Mouse (Mus musculus) hindbrain, embryonic 14.5 days (tissue): Measurements from ENCODE around the gene Mrpl11. TPM values are rescaled to one million over a fixed set of nuclear protein-coding genes. Genes with fewer than 3 reads are reported as not detected.
A peak's percentile ranks its signal among the peaks of the same experiment; 100 is the strongest.
"Not testable (repeated sequence)": the region's sequence is repeated elsewhere in the genome, so short reads cannot be mapped to it uniquely, and the experiment has no call there.

Experiments
- ATAC-seq: fragments of 200-750 bp; cut with Nextera tagmentation; 2 replicates; pipeline ENCODE4 v1.8.0; 2017; ENCODE audit warnings: moderate number of reproducible peaks, mild to moderate bottlenecking, moderate TSS enrichment, moderate library complexity; ENCODE audit not compliant: low FRiP score
- DNase-seq: peaks from one replicate; pipeline ENCODE4 v3.0.0-alpha.2; 2015; ENCODE audit warnings: low spot score
- H3K27ac ChIP-seq: fragments of 300-500 bp; sonication (generic); 2 replicates; pipeline ENCODE4 v1.5.1; 2014; ENCODE audit warnings: mild to moderate bottlenecking, moderate library complexity
- H3K27me3 ChIP-seq: fragments of 300-500 bp; sonication (generic); 2 replicates; pipeline ENCODE4 v1.6.1; 2014; ENCODE audit warnings: mild to moderate bottlenecking, low read length, mixed read lengths; ENCODE audit not compliant: control insufficient read depth, insufficient read depth
- H3K36me3 ChIP-seq: fragments of 300-500 bp; sonication (generic); replicated peaks from 2 replicates; pipeline ENCODE4 v1.6.1; 2014; ENCODE audit not compliant: control insufficient read depth, insufficient read depth
- H3K4me1 ChIP-seq: fragments of 300-500 bp; sonication (generic); replicated peaks from 2 replicates; pipeline ENCODE4 v1.6.1; 2014; ENCODE audit warnings: antibody characterized with exemption, low read length, mixed read lengths; ENCODE audit not compliant: control insufficient read depth, insufficient read depth
- H3K4me2 ChIP-seq: fragments of 300-500 bp; sonication (generic); replicated peaks from 2 replicates; pipeline ENCODE4 v1.6.1; 2014; ENCODE audit warnings: mild to moderate bottlenecking, moderate library complexity
- H3K4me3 ChIP-seq: fragments of 300-500 bp; sonication (generic); replicated peaks from 2 replicates; pipeline ENCODE4 v1.5.1; 2014; ENCODE audit warnings: mild to moderate bottlenecking, low read length
- H3K9ac ChIP-seq: fragments of 300-500 bp; sonication (generic); 2 replicates; pipeline ENCODE4 v1.6.1; 2014
- H3K9me3 ChIP-seq: fragments of 300-500 bp; sonication (generic); 2 replicates; pipeline ENCODE4 v1.6.1; 2016; ENCODE audit warnings: low read length; ENCODE audit not compliant: control insufficient read depth
- WGBS: fragments of 180-500 bp; shearing (Covaris S2); extraction: QIAGEN DNeasy Blood & Tissue Kit; methylation state at CpG from one replicate; pipeline ENCODE4 v1.1.7; 2014; 5-methylcytosine and 5-hydroxymethylcytosine counted together
- polyA plus RNA-seq: library from polyadenylated mRNA; unstranded; fragments of >200 nt; fragmentation: Nextera tagmentation; extraction: Ambion mirVana; gene quantifications from 2 replicates; pipeline ENCODE4 v1.2.1, GENCODE M21; 2014

Gene Mrpl11
- polyA plus RNA-seq, 1 experiment from 2014 or later, result 119 TPM

DNA sequence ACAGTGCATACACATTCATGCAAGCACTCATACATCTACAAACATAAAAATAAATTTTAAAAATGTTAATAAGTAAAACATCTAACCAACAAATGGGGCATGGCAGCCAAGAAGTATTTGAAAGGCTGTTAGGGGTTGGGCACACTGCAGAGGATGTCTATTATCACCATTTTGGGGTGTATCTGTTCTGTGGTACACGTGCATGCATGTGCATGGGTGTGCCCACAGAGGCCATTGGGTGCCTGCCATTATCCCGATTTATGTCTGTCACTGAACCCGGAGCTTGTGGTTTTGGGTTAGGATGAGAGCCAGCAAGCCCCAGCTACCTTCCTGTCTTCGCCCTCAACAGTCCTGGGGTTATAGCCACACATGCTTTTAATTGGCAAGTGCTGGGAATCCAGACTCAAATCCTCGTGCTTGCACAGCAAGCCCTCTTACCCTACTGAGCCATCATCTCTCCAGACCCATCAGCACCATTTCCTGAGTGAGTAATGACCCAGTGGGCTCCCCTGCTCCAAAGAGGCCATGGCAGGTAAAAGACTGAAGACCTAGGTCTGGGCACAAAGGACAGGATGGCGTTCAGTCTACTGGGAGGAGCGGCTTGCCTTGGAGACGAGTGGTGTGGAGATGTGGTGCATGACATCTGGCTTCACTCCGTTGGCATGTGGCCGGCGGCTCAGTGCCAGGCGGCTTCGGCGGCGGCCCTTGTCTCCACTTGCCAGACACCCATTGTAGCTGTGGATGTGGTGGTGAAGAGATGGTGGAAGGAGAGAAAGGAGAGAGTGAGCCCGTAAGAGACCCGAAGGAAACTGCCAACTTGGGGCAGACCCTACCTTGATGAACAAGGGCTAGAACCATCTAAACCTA lies 24.3 kb upstream of the Mrpl11 start:
- Histone ChIP-seq H3K9ac (no peak overlapping the region), H3K27me3 (no peaks in the 10 kb centered on the region), H3K9me3 (no peaks in the 10 kb centered on the region), H3K4me3 (no peak overlapping the region), H3K36me3 (peaks cover 43% of the 10 kb centered on the region), H3K27ac (no peak overlapping the region), H3K4me2 (no peak overlapping the region), H3K4me1 (peaks cover 8% of the 10 kb centered on the region)
- 85% methylated on average over 17 of the region's 17 CpGs for WGBS
- no peak for DNase-seq
- ATAC-seq, result no peak

DNA sequence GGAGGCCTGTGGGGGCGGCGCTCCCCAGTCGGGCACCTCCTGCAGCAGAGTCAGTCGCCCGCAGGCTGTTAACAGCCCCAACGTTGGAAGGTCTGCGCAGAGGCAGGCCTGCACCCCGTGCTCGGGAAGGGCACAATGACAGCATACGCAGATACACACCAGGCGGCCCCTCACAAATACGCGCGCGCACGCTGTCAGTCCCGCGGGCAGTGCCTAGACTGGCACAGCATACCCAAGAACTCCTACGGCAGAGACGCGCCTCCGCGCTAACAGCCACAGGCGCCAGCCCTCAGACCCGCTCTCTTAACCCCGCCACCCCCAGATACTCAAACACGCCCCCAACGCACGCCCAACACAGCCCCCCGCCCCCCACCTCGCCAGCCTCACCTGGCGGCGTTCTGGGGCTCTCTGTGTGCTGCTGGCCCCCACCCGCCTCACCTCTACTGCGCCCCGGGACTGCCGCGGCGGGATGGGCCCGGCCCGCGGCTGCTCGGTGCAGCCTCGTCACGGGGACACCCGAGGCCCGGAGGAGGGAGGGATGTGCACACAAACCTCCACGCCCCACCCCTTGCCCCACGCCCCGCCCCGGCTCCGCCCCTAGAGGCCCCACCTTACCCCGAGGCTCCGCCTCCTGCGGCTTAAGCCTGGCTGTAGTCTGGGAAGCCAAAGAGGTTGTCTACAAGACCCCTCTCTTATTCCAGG lies 19.2 kb upstream of the Mrpl11 start, which contains the start of gene Peli3:
TSS of gene Peli3 (minus strand) at position 577 of the 702 bp plus-strand sequence.
- no peaks in the 10 kb centered on the region for H3K27me3 ChIP-seq
- peak within 1 kb of the TSS; percentile 63 for H3K4me2 ChIP-seq
- DNase-seq (peak; percentile 82), ATAC-seq (peak; percentile 96)
- peaks cover 3% of the 10 kb centered on the region; the same call in 1 of the 2 replicates for H3K36me3 ChIP-seq
- H3K4me3 ChIP-seq, result peak within 1 kb of the TSS; percentile 73
- H3K9ac ChIP-seq, result peak within 1 kb of the TSS; percentile 70
- H3K4me1 ChIP-seq, result peaks cover 8% of the 10 kb centered on the region
- peak within 1 kb of the TSS; percentile 76 for H3K27ac ChIP-seq
- H3K9me3 ChIP-seq, result no peaks in the 10 kb centered on the region
- WGBS, result under 1% methylated on average over 48 of the region's 55 CpGs

DNA sequence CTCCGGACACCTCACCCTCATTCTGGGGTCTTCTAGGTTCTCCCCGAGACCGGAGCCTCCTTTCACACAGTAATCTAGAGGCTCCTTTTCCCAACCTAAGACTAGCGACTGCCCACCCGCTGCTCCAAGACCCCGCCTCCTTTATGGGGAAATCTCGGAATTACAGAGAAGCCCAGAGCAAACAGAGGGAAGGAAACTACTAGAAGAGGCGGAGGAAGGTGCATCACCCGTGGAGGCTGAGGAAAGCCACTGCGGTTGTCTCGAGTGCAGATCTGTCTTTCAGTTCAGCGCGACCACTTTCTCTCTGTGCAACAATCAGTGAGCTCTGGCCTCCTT lies 18.7 kb upstream of the Mrpl11 start:
- ATAC-seq (peak; percentile 68; the same call in 1 of the 2 replicates), DNase-seq (no peak)

DNA sequence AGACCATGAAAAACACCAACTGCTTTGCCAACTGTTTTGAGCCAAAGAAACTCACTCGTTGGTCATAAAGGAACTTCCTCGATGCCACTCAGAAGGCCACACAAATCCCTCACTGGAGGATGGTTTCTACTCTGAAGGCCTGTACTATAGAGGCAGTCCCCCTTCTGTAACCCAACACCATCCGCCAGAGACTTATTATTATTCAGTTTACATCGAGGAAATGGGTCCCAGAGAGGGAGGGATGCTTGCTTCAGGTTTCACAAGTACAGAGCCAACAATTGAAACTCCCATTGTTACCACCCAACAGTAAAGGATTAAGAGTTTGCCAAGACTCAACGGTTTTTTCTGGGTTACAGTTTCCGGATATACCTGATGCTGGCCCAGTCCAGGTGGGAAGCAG lies 16.4 kb upstream of the Mrpl11 start:
- DNase-seq (no peak), ATAC-seq (no peak)
- Histone ChIP-seq H3K4me3 (no peak overlapping the region), H3K9ac (no peak overlapping the region), H3K4me2 (no peak overlapping the region), H3K27ac (no peak overlapping the region), H3K9me3 (no peaks in the 10 kb centered on the region), H3K27me3 (no peaks in the 10 kb centered on the region), H3K4me1 (peaks cover 8% of the 10 kb centered on the region), H3K36me3 (no peaks in the 10 kb centered on the region)
- 38% methylated on average over 6 of the region's 6 CpGs for WGBS

More for the DNA sequence above, 18.7 kb upstream of the Mrpl11 start:
- peak overlapping the region; percentile 63 for H3K4me2 ChIP-seq
- H3K27ac ChIP-seq, result peak overlapping the region; percentile 76; the same call in 1 of the 2 replicates
- H3K9me3 ChIP-seq, result no peaks in the 10 kb centered on the region
- peak overlapping the region; percentile 70 for H3K9ac ChIP-seq
- H3K4me1 ChIP-seq, result peaks cover 8% of the 10 kb centered on the region
- WGBS, result 9% methylated on average over 13 of the region's 13 CpGs
- H3K4me3 ChIP-seq, result peak overlapping the region; percentile 73
- H3K36me3 ChIP-seq, result no peaks in the 10 kb centered on the region
- H3K27me3 ChIP-seq, result no peaks in the 10 kb centered on the region

DNA sequence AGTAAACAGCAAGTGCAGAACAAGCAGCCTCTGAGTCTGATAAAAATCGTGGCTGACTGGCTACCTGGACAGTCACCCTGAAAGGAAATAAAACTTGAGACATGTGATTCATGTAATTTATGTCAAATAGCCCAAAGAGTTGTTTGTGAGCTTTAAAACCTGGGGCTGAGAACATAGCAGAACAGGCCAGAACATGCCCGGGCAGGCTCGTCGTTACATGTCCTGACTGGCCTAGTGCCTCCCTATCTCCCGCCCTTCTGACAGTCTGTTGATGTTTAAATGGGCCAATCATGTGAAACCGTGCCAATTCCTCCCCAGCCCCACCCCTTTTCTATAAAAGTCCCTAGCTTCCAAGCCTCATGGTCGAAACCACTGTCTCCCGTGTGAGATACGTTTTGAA lies 13.3 kb upstream of the Mrpl11 start:
- not testable (repeated sequence) for H3K4me2 ChIP-seq, H3K4me1 ChIP-seq, H3K9me3 ChIP-seq, H3K4me3 ChIP-seq, H3K36me3 ChIP-seq, H3K9ac ChIP-seq, DNase-seq, H3K27ac ChIP-seq, ATAC-seq, H3K27me3 ChIP-seq
- 86% methylated on average over 9 of the region's 9 CpGs for WGBS

DNA sequence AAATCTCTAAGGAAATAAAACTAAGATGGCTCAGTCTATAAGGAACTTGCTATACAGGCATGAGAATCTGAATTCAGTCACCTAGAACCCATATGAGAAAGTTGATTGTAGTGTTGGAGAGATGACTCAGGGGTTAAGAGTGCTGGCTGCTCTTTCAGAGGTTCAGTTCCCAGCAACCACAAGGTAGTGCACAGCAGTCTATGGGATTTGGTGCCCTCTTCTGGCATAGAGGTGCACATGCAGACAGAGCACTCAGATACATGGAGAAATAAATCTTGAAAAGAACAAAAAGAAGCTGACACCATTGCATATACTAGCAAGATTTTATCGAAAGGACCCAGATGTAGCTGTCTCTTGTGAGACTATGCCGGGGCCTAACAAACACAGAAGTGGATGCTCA lies 6.3 kb downstream of the Mrpl11 start:
- no peak for ATAC-seq
- 78% methylated on average over 2 of the region's 2 CpGs for WGBS
- Histone ChIP-seq H3K9ac (no peak overlapping the region), H3K27ac (no peak overlapping the region), H3K36me3 (peaks cover 26% of the 10 kb centered on the region), H3K4me2 (no peak overlapping the region), H3K9me3 (no peaks in the 10 kb centered on the region), H3K4me1 (peaks cover 1% of the 10 kb centered on the region; the same call in 1 of the 2 replicates), H3K4me3 (no peak overlapping the region), H3K27me3 (no peaks in the 10 kb centered on the region)
- DNase-seq, result no peak

DNA sequence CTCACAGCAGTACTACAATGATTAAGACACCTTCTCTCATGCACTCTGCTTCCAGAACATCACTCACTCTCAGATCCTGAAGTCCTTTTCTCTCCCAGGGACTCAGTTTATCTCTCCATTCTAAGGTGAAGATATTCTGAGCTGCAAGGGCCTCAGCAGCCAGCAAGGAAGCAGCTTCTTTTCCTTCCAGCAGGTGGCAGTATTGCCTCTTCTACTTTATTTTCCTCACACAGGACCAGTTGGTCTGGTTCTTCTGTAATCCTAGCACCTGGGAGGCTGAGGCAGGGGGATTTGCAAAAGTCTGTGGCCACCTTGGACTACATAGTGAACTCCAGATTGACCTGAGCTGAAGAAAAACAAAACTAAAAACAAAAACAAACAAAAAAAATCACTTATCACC lies 19.8 kb downstream of the Mrpl11 start:
- DNase-seq (peak; percentile 87), ATAC-seq (no peak)
- H3K4me2 ChIP-seq, result no peak overlapping the region
- H3K4me1 ChIP-seq, result no peaks in the 10 kb centered on the region
- H3K27me3 ChIP-seq, result peaks cover 44% of the 10 kb centered on the region
- no peak overlapping the region for H3K4me3 ChIP-seq
- no peak overlapping the region for H3K27ac ChIP-seq
- H3K9ac ChIP-seq, result no peak overlapping the region
- H3K36me3 ChIP-seq, result 0 out of 2 replicates have a peak, but pooled peaks cover 9% of the 10 kb centered on the region
- H3K9me3 ChIP-seq, result no peaks in the 10 kb centered on the region

DNA sequence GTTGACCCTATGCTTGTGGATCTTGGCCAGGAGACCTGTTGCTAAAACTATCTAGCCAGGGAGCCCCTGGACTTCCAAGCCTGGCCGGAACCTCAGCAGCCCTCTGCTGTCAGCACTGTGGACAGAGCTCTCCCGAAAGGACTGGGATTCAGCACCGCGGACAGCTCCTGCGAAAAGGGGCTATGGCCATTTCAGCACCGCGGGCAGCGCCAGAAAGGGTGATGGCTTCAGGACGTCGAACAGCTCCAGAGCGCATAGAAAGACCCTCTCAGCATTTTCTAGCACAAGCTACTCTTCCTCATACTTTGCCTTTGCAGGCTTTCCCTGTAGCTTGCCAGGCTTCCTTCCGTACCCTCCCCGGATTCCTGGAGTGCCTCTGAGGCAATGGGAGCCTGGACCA lies 27.1 kb downstream of the Mrpl11 start:
- H3K9ac ChIP-seq, result peak overlapping the region; percentile 71
- peak overlapping the region; percentile 83 for H3K4me2 ChIP-seq
- H3K9me3 ChIP-seq, result no peaks in the 10 kb centered on the region
- 4% methylated on average over 13 of the region's 13 CpGs for WGBS
- peak overlapping the region; percentile 50 for H3K4me3 ChIP-seq
- peaks cover 14% of the 10 kb centered on the region; the same call in 1 of the 2 replicates for H3K36me3 ChIP-seq
- H3K27ac ChIP-seq, result no peak overlapping the region
- ATAC-seq, result no peak
- DNase-seq, result peak; percentile 78
- H3K4me1 ChIP-seq, result peaks cover 28% of the 10 kb centered on the region
- peaks cover 76% of the 10 kb centered on the region for H3K27me3 ChIP-seq
